Mouse (Mus musculus) embryonic facial prominence, embryonic 15.5 days (tissue): ENCODE results near the gene Msl1. TPM values are rescaled to one million over a fixed set of nuclear protein-coding genes. Genes with fewer than 3 reads are reported as not detected.
A peak's percentile ranks its signal among the peaks of the same experiment; 100 is the strongest.

Source experiments
- ATAC-seq: fragments of 200-750 bp; cut with Nextera tagmentation; 2 replicates; pipeline ENCODE4 v1.8.0; 2017; ENCODE audit warnings: low read depth, moderate TSS enrichment; ENCODE audit not compliant: insufficient number of reproducible peaks, low FRiP score, low TSS enrichment
- H3K27ac ChIP-seq: fragments of 300-500 bp; sonication (generic); replicated peaks from 2 replicates; pipeline ENCODE4 v1.5.1; 2015; ENCODE audit warnings: mild to moderate bottlenecking, inconsistent platforms
- H3K27me3 ChIP-seq: fragments of 300-500 bp; sonication (generic); 2 replicates; pipeline ENCODE4 v1.6.1; 2015; ENCODE audit warnings: inconsistent platforms
- H3K36me3 ChIP-seq: fragments of 300-500 bp; sonication (generic); 2 replicates; pipeline ENCODE4 v1.6.1; 2015; ENCODE audit warnings: mild to moderate bottlenecking, inconsistent platforms
- H3K4me1 ChIP-seq: fragments of 300-500 bp; sonication (generic); 2 replicates; pipeline ENCODE4 v1.6.1; 2015; ENCODE audit warnings: inconsistent platforms
- H3K4me2 ChIP-seq: fragments of 300-500 bp; sonication (generic); replicated peaks from 2 replicates; pipeline ENCODE4 v1.6.1; 2015; ENCODE audit warnings: mild to moderate bottlenecking, inconsistent platforms
- H3K4me3 ChIP-seq: fragments of 300-500 bp; sonication (generic); replicated peaks from 2 replicates; pipeline ENCODE4 v1.5.1; 2015; ENCODE audit warnings: mild to moderate bottlenecking, inconsistent platforms
- H3K9ac ChIP-seq: fragments of 300-500 bp; sonication (generic); 2 replicates; pipeline ENCODE4 v1.6.1; 2015; ENCODE audit warnings: inconsistent platforms
- H3K9me3 ChIP-seq: fragments of 300-500 bp; sonication (generic); replicated peaks from 2 replicates; pipeline ENCODE4 v1.6.1; 2016; ENCODE audit warnings: inconsistent platforms
- WGBS: fragments of 180-500 bp; shearing (Covaris S2); methylation state at CpG from one replicate; pipeline ENCODE4 v1.1.7; 2015; 5-methylcytosine and 5-hydroxymethylcytosine counted together
- polyA plus RNA-seq: library from polyadenylated mRNA; unstranded; fragments of >200 nt; fragmentation: Nextera tagmentation; extraction: Ambion mirVana; gene quantifications from 2 replicates; pipeline ENCODE4 v1.2.1, GENCODE M21; 2015

The Msl1 gene
- polyA plus RNA-seq, 1 experiment from 2014 or later: 28.7 TPM

- peak overlapping the region; percentile 23 for H3K4me3 ChIP-seq
These were observed 12.6 kb upstream of the Msl1 start for GRCm38 (mm10) chr11:98782651-98783235.

GRCm38 (mm10) chr11:98783236-98783696 is 12.1 kb upstream of the Msl1 start:
- H3K4me3 ChIP-seq: peak overlapping the region; percentile 23
- WGBS: under 1% methylated on average over 20 of the region's 20 CpGs

More at GRCm38 (mm10) chr11:98782651-98783235, 12.6 kb upstream of the Msl1 start:
- WGBS: 9% methylated on average over 17 of the region's 17 CpGs
- Histone ChIP-seq H3K36me3 (no peaks in the 10 kb centered on the region), H3K27me3 (no peaks in the 10 kb centered on the region), H3K9me3 (no peaks in the 10 kb centered on the region), H3K4me2 (peak overlapping the region; percentile 44), H3K4me1 (peaks cover 66% of the 10 kb centered on the region), H3K9ac (0 out of 2 replicates have a peak overlapping the region, but pooled peaks have one; percentile 0), H3K27ac (peak overlapping the region; percentile 93)
- ATAC-seq: no peak

GRCm38 (mm10) chr11:98784139-98784538 is 11.2 kb upstream of the Msl1 start:
- Histone ChIP-seq H3K36me3 (no peaks in the 10 kb centered on the region), H3K9me3 (no peaks in the 10 kb centered on the region), H3K4me3 (no peak overlapping the region), H3K4me1 (peaks cover 63% of the 10 kb centered on the region), H3K27ac (peak overlapping the region; percentile 93), H3K27me3 (no peaks in the 10 kb centered on the region), H3K9ac (no peak overlapping the region), H3K4me2 (no peak overlapping the region)
- ATAC-seq: no peak
- 75% methylated on average over 4 of the region's 4 CpGs for WGBS

More at GRCm38 (mm10) chr11:98783236-98783696, 12.1 kb upstream of the Msl1 start:
- Histone ChIP-seq H3K4me1 (peaks cover 63% of the 10 kb centered on the region), H3K9me3 (no peaks in the 10 kb centered on the region), H3K27ac (peak overlapping the region; percentile 93), H3K36me3 (no peaks in the 10 kb centered on the region), H3K9ac (0 out of 2 replicates have a peak overlapping the region, but pooled peaks have one; percentile 0), H3K27me3 (no peaks in the 10 kb centered on the region), H3K4me2 (peak overlapping the region; percentile 44)
- ATAC-seq: peak; percentile 84

- no peaks in the 10 kb centered on the region for H3K27me3 ChIP-seq
- peak overlapping the region; percentile 87 for H3K27ac ChIP-seq
- H3K9ac ChIP-seq: no peak overlapping the region
- H3K4me2 ChIP-seq: no peak overlapping the region
- H3K4me1 ChIP-seq: peaks cover 67% of the 10 kb centered on the region
- no peaks in the 10 kb centered on the region for H3K9me3 ChIP-seq
- 42% methylated on average over 10 of the region's 10 CpGs for WGBS
- no peak overlapping the region for H3K4me3 ChIP-seq
- no peak for ATAC-seq
- no peaks in the 10 kb centered on the region for H3K36me3 ChIP-seq
These were observed 10.1 kb upstream of the Msl1 start for GRCm38 (mm10) chr11:98785214-98785613.

- Histone ChIP-seq H3K9me3 (no peaks in the 10 kb centered on the region), H3K27ac (peak overlapping the region; percentile 87), H3K9ac (no peak overlapping the region), H3K27me3 (no peaks in the 10 kb centered on the region), H3K36me3 (no peaks in the 10 kb centered on the region), H3K4me2 (peak overlapping the region; percentile 32), H3K4me3 (0 out of 2 replicates have a peak overlapping the region, but pooled peaks have one; percentile 8), H3K4me1 (peaks cover 67% of the 10 kb centered on the region)
- ATAC-seq: no peak
- WGBS: 11% methylated on average over 12 of the region's 12 CpGs
These were observed 9.5 kb upstream of the Msl1 start for GRCm38 (mm10) chr11:98785772-98786281.

GRCm38 (mm10) chr11:98786359-98787214 is 8.7 kb upstream of the Msl1 start:
- Histone ChIP-seq H3K9ac (no peak overlapping the region), H3K27me3 (no peaks in the 10 kb centered on the region), H3K4me3 (0 out of 2 replicates have a peak overlapping the region, but pooled peaks have one; percentile 8), H3K4me1 (peaks cover 62% of the 10 kb centered on the region), H3K27ac (peak overlapping the region; percentile 87), H3K9me3 (no peaks in the 10 kb centered on the region), H3K4me2 (peak overlapping the region; percentile 32), H3K36me3 (no peaks in the 10 kb centered on the region)
- ATAC-seq: peak; percentile 35
- 4% methylated on average over 14 of the region's 15 CpGs for WGBS

- no peaks in the 10 kb centered on the region for H3K27me3 ChIP-seq
- no peak overlapping the region for H3K4me3 ChIP-seq
- no peaks in the 10 kb centered on the region for H3K36me3 ChIP-seq
- WGBS: 33% methylated on average over 7 of the region's 7 CpGs
- peak overlapping the region; percentile 32; the same call in 1 of the 2 replicates for H3K4me2 ChIP-seq
- peak overlapping the region; percentile 87 for H3K27ac ChIP-seq
- H3K4me1 ChIP-seq: peaks cover 56% of the 10 kb centered on the region
- H3K9me3 ChIP-seq: no peaks in the 10 kb centered on the region
- no peak overlapping the region for H3K9ac ChIP-seq
- no peak for ATAC-seq
These were observed 8.1 kb upstream of the Msl1 start for GRCm38 (mm10) chr11:98787229-98787628.

- Histone ChIP-seq H3K36me3 (no peaks in the 10 kb centered on the region), H3K9ac (no peak overlapping the region), H3K4me1 (peaks cover 51% of the 10 kb centered on the region), H3K4me2 (no peak overlapping the region), H3K9me3 (no peaks in the 10 kb centered on the region), H3K27ac (peak overlapping the region; percentile 87; the same call in 1 of the 2 replicates), H3K4me3 (no peak overlapping the region), H3K27me3 (no peaks in the 10 kb centered on the region)
- WGBS: 88% methylated on average over 1 of the region's 1 CpGs
- ATAC-seq: no peak
These were observed 7.6 kb upstream of the Msl1 start for GRCm38 (mm10) chr11:98787691-98788090.

GRCm38 (mm10) chr11:98788139-98788538 is 7.2 kb upstream of the Msl1 start:
- Histone ChIP-seq H3K27me3 (no peaks in the 10 kb centered on the region), H3K9ac (no peak overlapping the region), H3K36me3 (no peaks in the 10 kb centered on the region), H3K4me3 (no peak overlapping the region), H3K9me3 (no peaks in the 10 kb centered on the region), H3K4me1 (peaks cover 47% of the 10 kb centered on the region), H3K4me2 (0 out of 2 replicates have a peak overlapping the region, but pooled peaks have one; percentile 91), H3K27ac (peak overlapping the region; percentile 89)
- no peak for ATAC-seq
- 91% methylated on average over 5 of the region's 5 CpGs for WGBS

- H3K4me1 ChIP-seq: peaks cover 45% of the 10 kb centered on the region
- WGBS: 7% methylated on average over 18 of the region's 18 CpGs
These were observed 6.6 kb upstream of the Msl1 start for GRCm38 (mm10) chr11:98788550-98789218.

More at GRCm38 (mm10) chr11:98788550-98789218, 6.6 kb upstream of the Msl1 start:
- no peaks in the 10 kb centered on the region for H3K36me3 ChIP-seq
- H3K9me3 ChIP-seq: no peaks in the 10 kb centered on the region
- peak overlapping the region; percentile 91 for H3K4me2 ChIP-seq
- H3K9ac ChIP-seq: 0 out of 2 replicates have a peak overlapping the region, but pooled peaks have one; percentile 24
- H3K27ac ChIP-seq: peak overlapping the region; percentile 89
- peak; percentile 85 for ATAC-seq
- H3K4me3 ChIP-seq: peak overlapping the region; percentile 54
- H3K27me3 ChIP-seq: no peaks in the 10 kb centered on the region
